Mouse (Mus musculus) layer of hippocampus, adult 9-10 months (tissue): ENCODE data around the gene Fam71a.
"Not testable (repeated sequence)": the region's sequence is repeated elsewhere in the genome, so short reads cannot be mapped to it uniquely, and the experiment has no call there.

Source experiments
- DNase-seq: peaks from one replicate; pipeline ENCODE4 v3.0.0; 2022; ENCODE audit warnings: low spot score

The Fam71a gene

DNA sequence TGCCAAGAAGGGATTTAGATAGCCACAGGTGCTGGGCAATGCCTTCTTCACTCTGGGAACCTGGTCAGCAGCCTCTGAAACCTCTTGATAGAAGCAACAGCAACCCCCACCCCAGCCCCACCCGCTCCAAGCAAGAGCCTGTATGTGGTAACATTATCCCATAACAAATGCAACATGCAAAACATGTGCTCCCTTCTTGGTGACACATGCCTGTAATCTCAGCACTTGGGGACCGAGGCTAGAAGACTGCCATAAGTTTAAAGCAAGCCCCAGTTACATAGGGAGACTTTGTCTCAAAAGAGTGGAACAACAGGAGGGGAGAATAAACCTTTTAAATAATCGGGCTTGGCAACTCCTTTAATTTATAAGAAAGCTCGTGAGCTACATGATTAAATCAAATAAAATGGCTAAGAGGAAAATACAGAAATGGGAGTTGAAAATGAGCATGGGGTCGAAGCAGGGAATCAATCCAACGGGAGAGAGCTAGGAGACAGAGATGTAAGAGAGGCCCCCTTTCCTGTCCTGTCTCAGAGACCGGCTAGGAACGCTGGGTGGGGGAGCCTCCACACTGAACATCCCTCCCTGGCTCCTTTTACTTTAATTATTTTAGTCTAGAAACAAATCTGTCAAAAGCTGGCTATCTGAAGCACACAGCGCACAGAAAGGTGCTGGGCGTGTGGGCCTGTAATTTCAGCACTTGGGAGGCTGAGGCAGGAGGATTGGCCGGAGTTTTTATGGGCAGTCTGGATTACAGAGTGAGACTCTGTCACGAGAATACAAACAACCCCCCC is 17.0 kb upstream of the Fam71a start:
- DNase-seq = no peak

DNA sequence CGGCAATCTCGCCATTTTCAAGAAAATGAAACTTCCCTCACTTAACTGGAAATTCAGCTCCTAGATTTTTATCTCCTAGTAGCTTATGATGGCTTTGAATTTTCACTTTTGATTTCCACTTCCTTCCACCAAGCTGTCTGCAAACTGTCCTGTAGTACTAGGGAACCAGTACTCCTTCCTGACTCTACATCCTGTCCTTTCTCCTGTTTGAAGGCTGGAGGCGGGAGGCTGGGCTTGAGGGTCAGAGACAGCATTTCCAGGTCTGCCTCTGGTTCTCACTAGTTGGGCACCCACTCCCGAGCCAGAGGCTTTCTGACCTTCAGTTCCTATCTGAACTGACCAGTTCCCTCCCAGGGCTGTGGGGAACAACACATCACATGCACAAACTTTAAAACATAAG is 15.8 kb upstream of the Fam71a start:
- no peak for DNase-seq

DNA sequence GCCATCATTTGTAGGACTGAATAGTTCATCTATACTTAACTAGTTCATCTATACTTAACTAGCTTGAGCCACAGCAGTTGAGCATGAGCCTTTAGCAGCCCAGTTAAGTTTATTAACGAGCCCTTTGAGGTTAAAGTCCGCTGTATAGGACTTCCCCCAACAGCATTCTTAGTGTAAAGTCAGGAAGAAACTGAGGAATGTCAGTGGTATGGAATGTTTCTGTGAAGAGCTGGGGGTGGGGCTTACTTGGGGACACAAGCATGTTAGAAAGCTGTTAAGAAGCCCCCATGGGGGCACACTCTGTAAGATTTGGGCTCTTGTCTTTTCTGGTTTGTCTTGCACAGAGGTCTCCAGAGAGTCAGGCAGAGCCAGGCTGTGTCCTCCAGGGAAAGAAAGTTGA is 15.2 kb upstream of the Fam71a start:
- DNase-seq = no peak

DNA sequence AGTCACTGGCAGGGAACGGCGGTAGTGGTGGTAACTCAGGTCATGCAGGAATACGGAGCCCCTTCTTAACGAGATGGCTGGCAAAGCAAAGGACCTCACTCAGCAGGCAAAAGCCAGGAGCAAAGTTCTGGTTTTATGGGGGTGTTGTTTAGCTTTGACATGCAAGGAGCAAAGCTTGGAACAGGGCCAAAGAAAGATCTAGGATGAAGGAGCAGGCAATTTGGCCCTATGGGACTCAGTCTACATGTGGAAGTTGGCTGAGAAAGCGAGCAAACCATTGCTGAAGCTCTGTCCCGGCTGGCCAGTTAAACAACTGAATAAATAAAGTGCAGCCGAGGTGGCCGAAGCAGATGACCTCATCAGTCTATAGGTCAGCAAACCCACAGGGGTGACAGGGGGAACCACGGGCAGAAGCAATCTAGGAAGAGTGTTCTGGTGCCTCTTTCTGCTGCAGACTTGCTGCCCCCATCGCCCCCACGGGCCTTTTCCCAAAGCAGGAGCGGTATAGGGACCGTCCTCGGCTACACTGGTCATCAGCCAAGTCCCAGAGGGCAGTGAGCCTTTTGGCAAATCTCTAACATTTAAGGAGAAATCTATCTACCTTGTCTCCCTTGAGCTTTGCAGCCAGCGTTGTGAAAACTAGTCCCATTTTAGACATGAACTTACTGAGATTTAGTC is 14.0 kb upstream of the Fam71a start:
- no peak for DNase-seq

DNA sequence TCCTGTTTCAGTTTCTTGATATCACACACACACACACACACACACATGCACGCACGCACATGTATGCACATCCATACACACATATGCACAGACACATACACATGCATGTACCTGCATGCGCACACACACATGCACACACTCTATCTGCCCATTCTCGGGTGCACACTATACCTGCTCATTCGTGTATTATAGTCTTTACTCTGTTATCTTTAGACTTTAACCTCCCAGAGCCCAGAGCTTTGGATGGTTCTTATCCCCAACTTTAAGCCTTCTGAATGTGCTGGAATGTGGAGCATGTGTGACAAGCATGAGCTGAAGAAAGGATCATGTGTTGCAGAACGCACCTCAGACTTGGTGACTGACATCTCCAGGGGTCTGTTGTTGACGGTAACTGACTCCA is 12.3 kb upstream of the Fam71a start:
- DNase-seq = no peak

DNA sequence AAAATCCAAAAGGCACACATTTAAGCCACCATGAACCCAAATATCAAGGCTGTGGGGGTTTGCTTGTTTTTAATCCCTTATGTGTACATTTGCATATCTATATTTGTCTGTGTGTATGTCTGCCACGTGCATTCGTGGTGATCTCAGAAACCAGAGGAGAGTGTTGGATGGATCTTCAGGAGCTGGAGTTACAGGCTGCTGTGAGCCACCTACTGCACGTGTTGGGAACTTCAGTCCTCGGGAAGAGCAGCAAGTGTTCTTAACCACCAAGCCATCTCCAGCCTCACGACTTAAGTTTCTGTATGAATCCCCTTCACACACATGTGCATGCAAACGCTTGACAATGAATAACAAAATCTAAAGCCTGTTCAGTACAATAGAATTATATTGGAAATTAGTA is 7.9 kb upstream of the Fam71a start:
- DNase-seq = no peak

DNA sequence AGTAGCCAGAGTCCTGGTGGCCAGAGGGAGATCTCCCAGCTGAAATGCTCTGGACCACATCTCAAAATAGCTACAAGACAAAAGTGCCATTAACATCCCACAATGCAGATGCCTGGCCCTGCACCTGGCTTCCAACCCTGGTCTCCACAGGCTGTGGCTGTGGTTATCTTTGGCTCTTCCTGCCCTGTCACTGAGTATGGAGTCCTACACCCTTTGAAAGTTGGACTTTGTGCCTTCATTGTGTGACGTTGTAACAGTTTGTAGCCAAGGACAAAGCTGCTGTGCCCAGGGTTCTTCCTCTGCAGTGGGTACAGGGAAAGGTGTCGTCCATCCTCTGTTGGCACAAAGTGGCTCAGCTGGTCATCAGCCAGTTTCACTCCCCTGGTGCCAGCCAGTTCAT is 5.8 kb upstream of the Fam71a start:
- no peak for DNase-seq

DNA sequence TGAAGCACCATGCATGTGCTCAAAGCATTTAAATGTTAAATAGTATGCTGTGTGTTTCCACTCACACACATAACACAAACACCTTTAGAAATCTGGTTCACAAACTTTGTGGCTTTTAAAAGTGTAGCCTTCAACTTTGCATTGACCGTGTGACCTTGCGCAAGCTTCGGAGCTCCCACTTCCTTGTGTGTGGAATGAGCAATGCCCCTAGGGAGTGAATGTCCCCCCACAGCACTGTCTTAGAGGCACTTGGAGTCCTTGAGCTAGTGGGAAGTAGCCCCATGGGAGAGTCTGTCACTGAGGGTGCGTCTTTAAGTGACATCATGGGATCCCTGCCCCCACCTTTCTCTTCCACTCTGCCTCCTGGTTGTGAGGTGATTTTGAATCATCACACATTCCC is 1.6 kb upstream of the Fam71a start:
- DNase-seq = no peak

DNA sequence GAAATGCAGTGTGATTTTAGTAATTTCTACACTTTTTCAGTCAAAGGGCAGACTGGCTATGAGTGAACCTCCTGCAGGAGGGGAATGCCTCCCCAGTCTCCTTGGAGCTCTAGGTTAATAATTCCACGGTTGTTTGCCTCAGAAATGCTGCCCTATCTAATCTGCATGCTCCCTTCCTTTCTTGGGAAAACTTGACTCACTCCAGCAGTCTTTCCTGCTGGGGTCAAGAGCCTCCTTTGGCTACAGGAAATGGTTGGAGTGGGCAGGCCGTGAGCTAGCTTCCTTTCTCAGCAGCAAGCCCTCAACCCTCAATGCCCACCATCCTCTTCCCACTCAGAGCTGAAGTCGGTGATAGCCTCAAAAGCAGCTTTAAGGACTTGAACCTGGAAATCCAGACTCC is 10.3 kb downstream of the Fam71a start:
- no peak for DNase-seq

DNA sequence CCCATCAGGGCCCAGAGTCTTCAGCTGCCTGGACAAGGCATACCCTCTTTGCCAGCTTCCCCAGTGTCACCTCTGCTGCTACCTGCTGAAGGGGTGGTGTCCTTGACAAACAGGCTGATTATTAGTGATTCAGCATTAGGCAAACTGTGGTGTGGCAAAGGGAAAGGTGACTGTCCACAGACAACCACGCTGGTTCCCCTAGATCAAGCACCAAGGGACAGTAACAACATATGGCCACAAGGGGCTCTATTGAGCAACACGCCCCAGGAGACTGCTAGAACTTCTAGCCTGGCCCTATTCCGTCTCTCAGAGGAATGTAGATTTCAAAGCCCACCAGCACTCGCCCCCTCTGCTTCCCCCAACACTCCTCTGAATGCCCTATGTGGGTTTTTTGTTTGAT is 11.6 kb downstream of the Fam71a start:
- DNase-seq = no peak

DNA sequence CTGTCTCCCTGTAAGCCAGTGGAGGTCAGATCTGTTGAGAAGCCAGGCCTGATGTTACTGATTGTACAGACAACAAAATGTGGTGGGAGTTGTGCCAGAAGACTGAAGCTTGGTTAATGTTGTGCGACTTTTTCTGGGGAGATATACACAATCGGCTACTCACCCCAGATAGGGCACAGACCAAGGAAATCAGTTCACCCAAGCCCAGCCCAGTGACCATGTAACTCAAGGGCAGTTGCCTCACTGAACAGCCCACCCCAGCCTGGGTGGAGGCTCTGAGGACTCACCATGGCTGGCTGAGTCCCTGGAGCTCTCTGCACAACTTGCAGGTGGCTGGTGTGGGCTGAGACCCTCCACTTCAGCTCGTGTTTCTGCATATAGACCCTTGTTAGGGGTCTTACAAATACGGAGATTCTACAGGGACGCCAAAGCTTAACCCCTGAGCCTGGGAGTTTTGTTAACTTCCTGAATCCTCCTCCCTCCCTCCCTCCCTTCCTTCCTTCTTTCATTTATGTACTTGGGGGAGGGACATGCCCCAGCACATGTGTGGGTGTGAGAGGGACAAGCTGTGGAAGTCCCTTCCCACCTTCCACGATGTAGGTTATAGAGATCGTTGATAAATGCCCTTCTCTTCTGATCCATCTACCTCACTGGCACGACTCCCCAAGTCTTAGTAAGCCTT is 13.6 kb downstream of the Fam71a start:
- no peak for DNase-seq

DNA sequence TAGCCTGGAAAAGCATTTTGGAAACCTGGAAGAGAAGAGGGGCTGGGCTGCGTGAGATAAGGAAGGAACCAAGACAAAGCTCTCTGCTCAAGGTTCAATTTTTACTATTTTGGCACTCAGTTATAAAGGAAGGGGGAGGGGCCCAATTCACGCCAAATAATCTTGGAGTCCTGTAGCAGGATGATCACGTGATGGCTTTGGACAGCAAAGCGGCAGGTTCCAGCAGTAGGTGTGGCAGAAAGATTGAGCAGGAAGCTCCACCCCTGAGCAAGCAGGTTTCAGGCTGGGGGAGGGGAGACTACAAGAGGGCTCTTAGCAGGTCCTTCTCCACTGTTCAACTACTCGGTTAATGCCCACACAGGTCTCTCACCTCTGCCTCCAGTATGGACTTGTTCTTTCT is 15.1 kb downstream of the Fam71a start:
- DNase-seq = not testable (repeated sequence)

DNA sequence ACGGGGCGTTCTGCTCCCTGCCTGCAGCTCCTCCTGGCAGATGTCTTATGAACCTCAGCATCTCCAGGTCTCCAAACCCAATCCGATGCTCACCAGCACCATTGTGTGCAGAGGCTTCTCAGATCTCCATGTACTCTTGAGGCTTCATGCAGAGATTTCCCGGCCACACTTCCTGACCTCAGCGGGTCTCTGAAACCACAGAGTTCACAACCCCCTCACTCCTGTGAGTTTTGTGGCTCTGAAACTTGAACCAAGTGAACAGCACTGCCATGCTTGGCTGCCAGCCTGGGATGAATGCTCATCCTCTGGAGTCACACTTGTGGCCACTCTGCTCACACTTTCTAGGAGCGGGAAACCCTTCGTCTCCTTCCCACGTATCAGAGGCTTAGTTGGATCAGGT is 23.6 kb downstream of the Fam71a start:
- DNase-seq = no peak

DNA sequence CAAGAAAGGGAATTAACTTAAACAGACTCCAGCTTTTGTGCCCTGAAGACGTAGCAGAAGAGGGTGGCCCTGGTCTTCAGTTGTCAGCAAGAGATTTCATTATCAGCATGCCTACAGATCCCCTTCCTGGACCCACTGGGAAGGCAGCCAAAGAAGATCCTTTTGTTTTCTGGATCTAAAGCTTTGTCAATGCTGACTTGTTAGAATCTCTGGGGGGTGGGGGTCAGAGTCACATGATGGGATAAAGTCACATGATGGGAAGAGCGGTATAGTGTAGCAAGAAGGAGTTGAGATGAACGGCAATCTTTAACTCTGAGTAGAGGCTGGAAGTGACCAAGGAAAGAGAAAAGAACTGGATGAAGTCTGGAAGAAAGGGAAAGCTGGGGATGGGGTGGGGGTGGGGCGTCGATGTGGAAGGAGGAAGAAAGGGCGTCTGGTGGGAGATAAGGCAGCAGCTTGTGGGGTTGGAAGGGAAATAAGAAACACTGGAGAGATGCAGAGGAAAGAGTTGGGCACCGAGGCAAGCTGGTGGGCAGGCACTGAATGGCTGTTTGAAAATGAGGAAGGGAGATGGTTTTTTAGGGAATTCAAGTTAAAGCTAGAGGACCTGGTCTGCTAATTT is 25.6 kb downstream of the Fam71a start:
- no peak for DNase-seq

DNA sequence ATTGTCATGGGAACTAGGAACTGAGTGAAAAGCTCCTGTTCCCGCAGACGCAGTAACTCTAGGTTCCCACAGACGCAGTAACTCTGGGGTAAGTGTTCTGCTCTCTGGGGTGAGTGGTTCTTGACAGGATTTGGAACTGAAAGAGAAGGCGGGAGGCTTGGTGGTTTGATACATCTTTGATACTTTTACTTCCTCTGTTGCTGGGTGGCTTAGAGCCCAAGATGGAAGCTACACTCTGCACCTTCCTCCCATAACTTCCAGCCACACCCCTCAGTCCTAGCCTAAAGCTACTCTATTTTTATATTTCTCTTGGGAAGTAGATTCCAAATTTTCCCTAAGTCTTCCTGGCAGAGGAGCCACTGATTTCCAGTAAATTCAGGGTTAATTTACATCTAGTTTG is 26.2 kb downstream of the Fam71a start:
- no peak for DNase-seq

DNA sequence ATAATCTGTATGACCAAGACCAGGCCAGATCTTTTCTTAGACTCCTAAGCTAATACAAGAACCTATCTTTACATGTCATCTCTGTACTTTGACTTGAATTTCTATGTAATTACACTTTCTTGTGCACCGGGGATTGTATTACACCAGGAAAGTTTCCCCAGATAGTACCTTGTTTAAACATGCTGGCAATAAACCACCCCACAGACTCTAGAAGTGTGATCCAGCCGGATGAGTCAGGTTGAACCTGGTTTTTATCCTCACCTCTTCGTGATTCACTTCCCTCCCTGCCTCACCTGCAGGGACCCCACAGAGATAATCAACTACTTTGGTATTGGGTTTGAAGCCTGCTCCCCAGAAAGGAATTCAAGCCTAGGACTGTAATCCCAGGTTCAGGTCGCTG is 29.2 kb downstream of the Fam71a start:
- DNase-seq = no peak

DNA sequence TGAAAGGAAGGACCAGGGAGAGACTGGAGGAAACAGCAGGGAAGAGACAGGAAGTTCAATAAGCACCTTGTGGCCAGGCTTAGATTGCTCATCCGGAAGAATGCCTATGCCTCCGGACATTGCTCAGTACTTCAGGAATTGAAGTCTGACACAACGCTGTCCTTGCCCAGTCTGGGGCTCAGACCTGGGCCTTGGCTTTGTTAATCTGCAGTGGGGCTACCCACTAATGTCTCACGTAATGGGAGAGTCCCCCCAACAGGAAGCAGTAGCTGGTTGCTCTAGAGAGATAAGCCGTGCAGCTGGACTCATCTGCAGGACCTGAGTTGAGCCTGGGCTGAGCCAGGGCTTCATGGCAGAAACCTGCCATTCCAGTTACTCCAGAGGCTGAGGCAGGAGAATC is 31.7 kb downstream of the Fam71a start:
- no peak for DNase-seq

DNA sequence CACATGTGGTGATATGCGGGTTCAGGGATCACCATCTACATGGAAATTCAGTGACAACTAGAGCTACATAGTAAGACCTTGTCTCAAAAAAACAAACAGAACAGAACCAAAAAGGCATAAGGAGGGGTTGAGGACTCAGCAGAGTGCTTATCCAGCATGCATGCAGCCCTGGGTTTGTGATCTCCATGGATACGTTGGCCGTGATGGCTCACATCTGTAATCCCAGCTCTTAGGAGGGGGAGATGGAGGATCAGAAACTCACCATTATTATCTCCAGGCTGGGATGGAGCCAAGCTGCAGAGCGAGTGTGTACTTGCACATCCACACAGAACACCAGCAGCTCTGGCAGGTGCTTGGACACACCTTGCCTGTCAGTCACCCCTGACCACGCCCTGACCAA is 32.4 kb downstream of the Fam71a start:
- DNase-seq = no peak

DNA sequence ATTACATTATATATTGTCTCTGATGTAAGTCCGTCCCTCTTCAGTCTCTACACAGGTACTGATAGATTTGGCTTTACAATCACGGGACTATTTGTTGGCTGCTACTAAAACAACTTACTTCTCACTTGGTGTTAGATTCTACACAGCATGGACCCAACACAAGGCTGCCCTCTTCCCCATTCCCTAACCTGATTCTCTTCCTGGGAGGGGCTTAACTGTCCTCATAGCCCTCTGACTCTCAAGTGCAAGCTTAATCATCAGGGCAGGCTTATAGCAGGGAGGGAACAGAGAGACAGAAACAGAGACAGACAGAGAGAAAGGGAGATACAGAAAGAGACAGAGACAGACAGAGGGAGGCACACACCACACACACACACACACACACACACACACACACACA is 32.9 kb downstream of the Fam71a start:
- DNase-seq = no peak

DNA sequence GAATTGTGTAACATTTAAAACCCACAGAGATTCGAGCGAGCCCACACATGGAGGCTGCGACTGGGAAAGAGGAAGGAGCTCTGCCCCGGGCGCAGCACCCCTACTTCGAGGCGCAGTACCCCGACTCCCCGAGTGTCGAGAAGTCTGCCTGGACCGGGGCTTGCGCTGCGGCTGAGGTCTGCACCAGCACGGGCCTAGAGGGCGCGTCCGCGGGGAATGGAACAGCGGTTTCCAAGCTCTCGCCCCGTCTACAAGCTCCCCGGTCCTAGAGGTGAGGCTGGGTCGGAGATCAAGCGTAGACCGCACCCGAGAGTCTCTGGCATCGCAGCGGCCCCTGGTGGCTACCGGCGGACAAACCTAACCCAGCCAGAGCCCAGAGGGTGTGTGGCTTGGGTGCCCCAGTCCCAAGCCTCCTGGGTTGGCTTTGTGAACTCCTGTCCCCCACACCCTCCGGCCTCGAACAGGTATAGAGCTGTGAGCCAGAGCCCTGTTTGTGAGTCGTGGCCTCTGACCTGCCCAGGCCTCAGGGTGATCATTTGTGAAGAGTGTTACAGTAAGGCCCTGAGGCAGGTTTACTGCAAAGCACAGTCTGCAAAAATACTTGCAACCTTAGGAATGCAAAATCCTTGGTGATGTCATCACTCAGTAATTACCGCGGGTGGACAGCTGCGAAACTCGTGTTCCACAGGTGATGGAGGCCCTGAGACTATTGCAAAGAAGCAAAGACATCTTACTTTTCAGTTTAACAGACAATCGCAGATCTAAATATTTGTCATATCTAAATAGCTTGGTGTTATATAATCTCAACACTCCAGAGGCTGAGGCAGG is 38.6 kb downstream of the Fam71a start:
- DNase-seq = no peak

DNA sequence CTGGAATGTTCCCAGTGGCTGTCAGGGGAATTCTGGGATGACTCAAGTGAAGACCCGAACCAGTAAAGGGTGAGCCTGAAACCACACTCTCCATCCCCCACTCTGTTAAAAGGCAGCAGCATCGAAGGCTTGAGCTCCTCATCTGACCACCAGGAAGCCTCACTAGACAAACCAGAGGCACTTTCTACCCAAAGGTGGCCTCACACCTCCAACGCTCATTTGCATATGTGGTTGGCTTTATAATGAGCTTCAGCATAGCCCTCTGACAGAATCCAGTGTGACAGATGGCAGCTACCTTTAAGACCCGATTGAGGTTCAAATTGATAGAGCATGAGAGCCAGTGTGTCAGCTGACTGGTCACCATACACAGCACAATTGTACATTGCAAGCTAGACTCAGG is 40.3 kb downstream of the Fam71a start:
- no peak for DNase-seq

DNA sequence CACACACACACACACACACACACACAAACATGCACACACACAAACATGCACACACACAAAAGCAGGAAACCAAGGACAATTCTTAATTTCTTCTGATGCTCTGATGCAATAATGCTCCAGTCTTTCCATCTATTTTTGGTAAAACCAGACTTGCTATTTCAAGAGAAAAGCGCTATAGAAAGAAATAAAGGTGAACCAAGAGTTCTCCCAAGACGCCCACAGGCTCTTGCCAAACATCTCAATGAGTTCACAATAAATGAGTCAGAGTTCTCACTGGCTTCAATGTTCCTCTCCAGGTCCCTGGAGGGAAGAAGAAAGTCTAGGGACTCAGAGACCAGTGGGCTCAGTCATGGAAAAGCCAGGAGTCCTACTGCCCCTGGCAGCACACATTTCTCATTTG is 40.9 kb downstream of the Fam71a start:
- no peak for DNase-seq
